Mouse (Mus musculus) bone marrow macrophage, adult 2 months (primary cell): ENCODE results near the gene Cdc26.

Experiments
- CTCF ChIP-seq: IDR thresholded peaks from 2 replicates; pipeline ENCODE4 v1.5.1; 2012; ENCODE audit warnings: low read depth, mild to moderate bottlenecking, low read length, moderate library complexity
- POLR2A ChIP-seq: IDR thresholded peaks from 2 replicates; pipeline ENCODE4 v1.6.1; 2012; ENCODE audit warnings: mild to moderate bottlenecking, low read depth, low read length, borderline replicate concordance

- TF ChIP-seq POLR2A = no peak
- TF ChIP-seq CTCF = no peak
These were observed 28.9 kb upstream of the Cdc26 start for GRCm38 (mm10) chr4:62437256-62437778.
